Mouse (Mus musculus) midbrain, embryonic 11.5 days (tissue): ENCODE data around the gene Taf1c. TPM values are rescaled to one million over a fixed set of nuclear protein-coding genes. Genes with fewer than 3 reads are reported as not detected.

Experiments
- ATAC-seq: fragments of 200-750 bp; cut with Nextera tagmentation; 2 replicates; pipeline ENCODE4 v1.8.0; 2017; ENCODE audit warnings: moderate TSS enrichment, moderate library complexity; ENCODE audit not compliant: low FRiP score
- DNase-seq: peaks from one replicate; pipeline ENCODE4 v3.0.0; 2015; ENCODE audit warnings: low spot score; ENCODE audit errors: missing footprints
- H3K27ac ChIP-seq: fragments of 300-500 bp; sonication (generic); 2 replicates; pipeline ENCODE4 v1.5.1; 2014; ENCODE audit warnings: low read depth, low read length
- H3K27me3 ChIP-seq: fragments of 300-500 bp; sonication (generic); 2 replicates; pipeline ENCODE4 v1.6.1; 2014; ENCODE audit warnings: mild to moderate bottlenecking, low read length, moderate library complexity, mixed read lengths; ENCODE audit not compliant: control insufficient read depth, insufficient read depth
- H3K36me3 ChIP-seq: fragments of 300-500 bp; sonication (generic); 2 replicates; pipeline ENCODE4 v1.6.1; 2014; ENCODE audit warnings: mild to moderate bottlenecking, low read length, moderate library complexity, mixed read lengths; ENCODE audit not compliant: control insufficient read depth, insufficient read depth
- H3K4me1 ChIP-seq: fragments of 300-500 bp; sonication (generic); 2 replicates; pipeline ENCODE4 v1.6.1; 2014; ENCODE audit warnings: low read length; ENCODE audit not compliant: control insufficient read depth, insufficient read depth
- H3K4me2 ChIP-seq: fragments of 300-500 bp; sonication (generic); 2 replicates; pipeline ENCODE4 v1.6.1; 2014; ENCODE audit warnings: mild to moderate bottlenecking, moderate library complexity
- H3K4me3 ChIP-seq: fragments of 300-500 bp; sonication (generic); 2 replicates; pipeline ENCODE4 v1.5.1; 2014; ENCODE audit warnings: low read depth, low read length
- H3K9ac ChIP-seq: fragments of 300-500 bp; sonication (generic); 2 replicates; pipeline ENCODE4 v1.6.1; 2014; ENCODE audit warnings: low read length
- H3K9me3 ChIP-seq: fragments of 300-500 bp; sonication (generic); 2 replicates; pipeline ENCODE4 v1.6.1; 2016; ENCODE audit warnings: low read length; ENCODE audit not compliant: control insufficient read depth
- WGBS: fragments of 180-500 bp; shearing (Covaris S2); extraction: QIAGEN DNeasy Blood & Tissue Kit; methylation state at CpG from one replicate; pipeline ENCODE4 v1.1.7; 2014; 5-methylcytosine and 5-hydroxymethylcytosine counted together
- polyA plus RNA-seq: library from polyadenylated mRNA; unstranded; fragments of >200 nt; fragmentation: Nextera tagmentation; extraction: Ambion mirVana; gene quantifications from 2 replicates; pipeline ENCODE4 v1.2.1, GENCODE M21; 2014

Gene Taf1c
- polyA plus RNA-seq, 1 experiment from 2014 or later = 13.4 TPM

- Histone ChIP-seq H3K4me2 (no peak overlapping the region), H3K27me3 (no peaks in the 10 kb centered on the region), H3K9ac (no peak overlapping the region), H3K27ac (no peak overlapping the region), H3K36me3 (no peaks in the 10 kb centered on the region), H3K9me3 (no peaks in the 10 kb centered on the region), H3K4me3 (no peak overlapping the region), H3K4me1 (peaks cover 6% of the 10 kb centered on the region)
- WGBS = 43% methylated on average over 10 of the region's 10 CpGs
- ATAC-seq (no peak), DNase-seq (no peak)
Observed at GRCm38 (mm10) chr8:119627613-119628359, 22.8 kb upstream of the Taf1c start.

DNA sequence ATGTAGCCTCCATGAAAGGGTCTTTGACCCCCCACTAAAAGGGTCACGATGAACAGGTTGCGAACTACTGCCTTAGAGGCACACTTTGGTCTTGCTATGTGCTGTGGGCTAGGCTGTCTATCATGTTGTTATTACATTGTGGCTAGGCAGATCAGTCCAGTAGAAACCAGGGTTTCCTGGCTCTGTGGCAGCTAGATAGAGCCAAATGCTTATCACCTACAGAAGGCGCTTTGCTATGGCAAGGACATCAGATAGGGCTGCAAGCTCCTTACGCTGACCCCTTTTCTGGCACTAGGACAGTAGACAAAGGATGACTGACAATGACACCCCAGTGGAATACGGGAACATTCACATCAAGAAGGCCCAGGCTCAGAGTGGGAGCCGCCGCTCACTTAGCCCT is 22.2 kb upstream of the Taf1c start:
- Histone ChIP-seq H3K27me3 (no peaks in the 10 kb centered on the region), H3K36me3 (no peaks in the 10 kb centered on the region), H3K4me3 (no peak overlapping the region), H3K9me3 (no peaks in the 10 kb centered on the region), H3K4me1 (peaks cover 6% of the 10 kb centered on the region), H3K9ac (no peak overlapping the region), H3K27ac (no peak overlapping the region), H3K4me2 (no peak overlapping the region)
- DNase-seq (no peak), ATAC-seq (no peak)
- WGBS = 88% methylated on average over 7 of the region's 7 CpGs

GRCm38 (mm10) chr8:119625788-119626187 is 20.8 kb upstream of the Taf1c start:
- Histone ChIP-seq H3K4me3 (no peak overlapping the region), H3K9ac (no peak overlapping the region), H3K9me3 (no peaks in the 10 kb centered on the region), H3K36me3 (no peaks in the 10 kb centered on the region), H3K4me2 (no peak overlapping the region), H3K27ac (no peak overlapping the region), H3K4me1 (peaks cover 4% of the 10 kb centered on the region; the same call in 1 of the 2 replicates), H3K27me3 (no peaks in the 10 kb centered on the region)
- ATAC-seq = no peak
- no peak for DNase-seq
- WGBS = 76% methylated on average over 22 of the region's 22 CpGs

GRCm38 (mm10) chr8:119624916-119625315 is 19.9 kb upstream of the Taf1c start:
- Histone ChIP-seq H3K9me3 (no peaks in the 10 kb centered on the region), H3K27ac (no peak overlapping the region), H3K36me3 (no peaks in the 10 kb centered on the region), H3K9ac (no peak overlapping the region), H3K27me3 (no peaks in the 10 kb centered on the region), H3K4me3 (no peak overlapping the region), H3K4me2 (no peak overlapping the region), H3K4me1 (peaks cover 4% of the 10 kb centered on the region; the same call in 1 of the 2 replicates)
- no peak for ATAC-seq
- 87% methylated on average over 7 of the region's 7 CpGs for WGBS
- no peak for DNase-seq

GRCm38 (mm10) chr8:119623744-119624143 is 18.7 kb upstream of the Taf1c start:
- no peak for DNase-seq
- ATAC-seq = no peak
- no peak overlapping the region for H3K27ac ChIP-seq
- no peak overlapping the region for H3K9ac ChIP-seq
- no peak overlapping the region for H3K4me3 ChIP-seq
- no peaks in the 10 kb centered on the region for H3K9me3 ChIP-seq
- H3K4me2 ChIP-seq = no peak overlapping the region
- no peaks in the 10 kb centered on the region for H3K36me3 ChIP-seq
- H3K27me3 ChIP-seq = no peaks in the 10 kb centered on the region
- whole genome bisulfite sequencing = 74% methylated on average over 1 of the region's 1 CpGs
- peaks cover 4% of the 10 kb centered on the region; the same call in 1 of the 2 replicates for H3K4me1 ChIP-seq

GRCm38 (mm10) chr8:119623061-119623460 is 18.0 kb upstream of the Taf1c start:
- Histone ChIP-seq H3K36me3 (no peaks in the 10 kb centered on the region), H3K9me3 (no peaks in the 10 kb centered on the region), H3K4me1 (peaks cover 2% of the 10 kb centered on the region; the same call in 1 of the 2 replicates), H3K4me2 (no peak overlapping the region), H3K4me3 (no peak overlapping the region), H3K9ac (no peak overlapping the region), H3K27me3 (no peaks in the 10 kb centered on the region), H3K27ac (no peak overlapping the region)
- ATAC-seq (no peak), DNase-seq (no peak)
- 90% methylated on average over 8 of the region's 8 CpGs for WGBS

DNA sequence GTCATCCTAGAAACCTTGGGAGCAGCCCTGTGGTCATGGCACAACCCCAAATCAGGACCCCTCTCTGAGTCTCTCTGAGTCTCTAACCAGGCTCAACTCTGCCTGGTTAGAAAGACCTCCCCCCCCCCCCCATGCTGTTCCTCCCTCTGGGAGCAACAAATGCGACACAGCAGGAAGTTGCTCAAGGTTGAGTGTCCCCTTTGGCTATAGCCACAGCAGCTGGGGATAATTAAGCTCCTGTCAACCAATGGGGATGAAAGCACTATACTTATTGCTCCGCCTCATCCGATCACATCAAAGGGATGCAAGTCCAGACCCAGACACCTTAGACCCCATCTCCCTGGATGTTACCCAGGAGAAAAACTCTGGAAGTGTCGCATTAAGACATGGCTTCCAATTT is 17.5 kb upstream of the Taf1c start:
- 68% methylated on average over 4 of the region's 4 CpGs for WGBS
- Histone ChIP-seq H3K9me3 (no peaks in the 10 kb centered on the region), H3K9ac (no peak overlapping the region), H3K36me3 (no peaks in the 10 kb centered on the region), H3K27ac (no peak overlapping the region), H3K27me3 (no peaks in the 10 kb centered on the region), H3K4me3 (no peak overlapping the region), H3K4me1 (no peaks in the 10 kb centered on the region), H3K4me2 (no peak overlapping the region)
- ATAC-seq (no peak), DNase-seq (no peak)

GRCm38 (mm10) chr8:119620848-119621465 is 15.9 kb upstream of the Taf1c start:
- Histone ChIP-seq H3K9ac (no peak overlapping the region), H3K27me3 (no peaks in the 10 kb centered on the region), H3K9me3 (no peaks in the 10 kb centered on the region), H3K4me3 (no peak overlapping the region), H3K27ac (no peak overlapping the region), H3K4me2 (no peak overlapping the region), H3K4me1 (no peaks in the 10 kb centered on the region), H3K36me3 (no peaks in the 10 kb centered on the region)
- DNase-seq (no peak), ATAC-seq (no peak)
- 85% methylated on average over 14 of the region's 14 CpGs for WGBS

GRCm38 (mm10) chr8:119620116-119620840 is 15.3 kb upstream of the Taf1c start:
- H3K4me1 ChIP-seq = no peaks in the 10 kb centered on the region
- no peaks in the 10 kb centered on the region for H3K36me3 ChIP-seq
- H3K9ac ChIP-seq = no peak overlapping the region
- no peak overlapping the region for H3K4me3 ChIP-seq
- H3K27ac ChIP-seq = no peak overlapping the region
- no peak for ATAC-seq
- H3K4me2 ChIP-seq = no peak overlapping the region
- WGBS = 80% methylated on average over 6 of the region's 6 CpGs
- no peaks in the 10 kb centered on the region for H3K9me3 ChIP-seq
- H3K27me3 ChIP-seq = no peaks in the 10 kb centered on the region
- no peak for DNase-seq
